Mouse (Mus musculus) kidney, adult 2 months (tissue): Measurements from ENCODE around the gene Nol3. TPM values are rescaled to one million over a fixed set of nuclear protein-coding genes. Genes with fewer than 3 reads are reported as not detected.

Experiments used
- DNase-seq: peaks from one replicate; pipeline ENCODE4 v3.0.0; 2021
- H3K27ac ChIP-seq: fragments of 200-500 bp; 2 replicates; pipeline ENCODE4 v1.5.1; 2012; ENCODE audit warnings: low read depth, low read length, control low read depth, inconsistent platforms; ENCODE audit not compliant: insufficient read depth
- H3K27me3 ChIP-seq: fragments of 200-500 bp; replicated peaks from 2 replicates; pipeline ENCODE4 v1.6.1; 2012; ENCODE audit warnings: mild to moderate bottlenecking, moderate library complexity, low read length, inconsistent platforms; ENCODE audit not compliant: control insufficient read depth, insufficient read depth
- H3K36me3 ChIP-seq: fragments of 200-500 bp; 2 replicates; pipeline ENCODE4 v1.6.1; 2012; ENCODE audit warnings: mild to moderate bottlenecking, moderate library complexity, low read length, inconsistent platforms; ENCODE audit not compliant: control insufficient read depth, insufficient read depth
- H3K4me1 ChIP-seq: fragments of 200-500 bp; 2 replicates; pipeline ENCODE4 v1.6.1; 2011; ENCODE audit warnings: low read length; ENCODE audit not compliant: control insufficient read depth, insufficient read depth
- H3K4me3 ChIP-seq: fragments of 200-500 bp; 2 replicates; pipeline ENCODE4 v1.5.1; 2011; ENCODE audit warnings: mild to moderate bottlenecking, low read depth, low read length, control low read depth; ENCODE audit not compliant: insufficient read depth
- CTCF ChIP-seq: fragments of 200-500 bp; conservative IDR thresholded peaks from 2 replicates; pipeline ENCODE4 v1.5.1; 2011; ENCODE audit warnings: low read depth, mild to moderate bottlenecking, control low read depth, low read length, moderate library complexity, mixed read lengths; ENCODE audit not compliant: insufficient read depth, insufficient read length
- POLR2A ChIP-seq: fragments of 200-500 bp; IDR thresholded peaks from one replicate; pipeline ENCODE4 v1.6.1; 2011; ENCODE audit warnings: low read depth, low read length, control low read depth
- WGBS: fragments of 180-500 bp; shearing (Covaris S2); methylation state at CpG from one replicate; pipeline ENCODE4 v1.1.7; 2018; 5-methylcytosine and 5-hydroxymethylcytosine counted together
- polyA plus RNA-seq: library from polyadenylated mRNA; depleted of rRNA; stranded (reverse); fragments of >200 nt; gene quantifications from 2 replicates; pipeline ENCODE4 v1.2.3, GENCODE M21; 2012

The Nol3 gene
- polyA plus RNA-seq, 1 experiment: 5.6 TPM

GRCm38 (mm10) chr8:105310118-105310517 lies 34.2 kb downstream of the Nol3 start:
- Histone ChIP-seq H3K4me1 (peaks cover 9% of the 10 kb centered on the region; the same call in 1 of the 2 replicates), H3K4me3 (no peak overlapping the region), H3K36me3 (no peaks in the 10 kb centered on the region), H3K27ac (no peak overlapping the region), H3K27me3 (no peaks in the 10 kb centered on the region)
- WGBS: 74% methylated on average over 8 of the region's 8 CpGs
- DNase-seq: no peak
- TF ChIP-seq POLR2A: no peak
- no peak for TF ChIP-seq CTCF

- H3K4me3 ChIP-seq: no peak overlapping the region
- 85% methylated on average over 1 of the region's 1 CpGs for WGBS
- no peaks in the 10 kb centered on the region for H3K27me3 ChIP-seq
Observed at GRCm38 (mm10) chr8:105311718-105312117, 35.8 kb downstream of the Nol3 start.

GRCm38 (mm10) chr8:105312891-105313481 lies 37.0 kb downstream of the Nol3 start:
- H3K4me1 ChIP-seq: no peaks in the 10 kb centered on the region
- H3K4me3 ChIP-seq: no peak overlapping the region
- DNase-seq: no peak
- no peak for TF ChIP-seq CTCF
- no peak for TF ChIP-seq POLR2A
- no peaks in the 10 kb centered on the region for H3K36me3 ChIP-seq
- H3K27me3 ChIP-seq: no peaks in the 10 kb centered on the region
- H3K27ac ChIP-seq: no peak overlapping the region
- 91% methylated on average over 8 of the region's 8 CpGs for WGBS

More at GRCm38 (mm10) chr8:105311718-105312117, 35.8 kb downstream of the Nol3 start:
- no peak for TF ChIP-seq POLR2A
- no peaks in the 10 kb centered on the region for H3K36me3 ChIP-seq
- DNase-seq: no peak
- 0 out of 2 replicates have a peak, but pooled peaks cover 2% of the 10 kb centered on the region for H3K4me1 ChIP-seq
- no peak overlapping the region for H3K27ac ChIP-seq

- Histone ChIP-seq H3K4me3 (no peak overlapping the region), H3K4me1 (no peaks in the 10 kb centered on the region), H3K36me3 (no peaks in the 10 kb centered on the region), H3K27ac (no peak overlapping the region), H3K27me3 (no peaks in the 10 kb centered on the region)
- DNase-seq: no peak
- 90% methylated on average over 9 of the region's 9 CpGs for WGBS
- TF ChIP-seq CTCF (no peak), POLR2A (no peak)
Observed at GRCm38 (mm10) chr8:105313622-105314402, 37.9 kb downstream of the Nol3 start.

- Histone ChIP-seq H3K27ac (no peak overlapping the region), H3K36me3 (no peaks in the 10 kb centered on the region), H3K4me3 (no peak overlapping the region), H3K4me1 (no peaks in the 10 kb centered on the region), H3K27me3 (no peaks in the 10 kb centered on the region)
- TF ChIP-seq CTCF: no peak
- no peak for TF ChIP-seq POLR2A
- DNase-seq: no peak
- WGBS: 87% methylated on average over 18 of the region's 18 CpGs
Observed at GRCm38 (mm10) chr8:105315073-105315769, 39.3 kb downstream of the Nol3 start.

GRCm38 (mm10) chr8:105317941-105318340 lies 42.0 kb downstream of the Nol3 start:
- no peaks in the 10 kb centered on the region for H3K36me3 ChIP-seq
- no peaks in the 10 kb centered on the region for H3K27me3 ChIP-seq
- no peaks in the 10 kb centered on the region for H3K4me1 ChIP-seq
- no peak overlapping the region for H3K4me3 ChIP-seq
- 91% methylated on average over 4 of the region's 4 CpGs for WGBS
- no peak overlapping the region for H3K27ac ChIP-seq
- no peak for DNase-seq
- TF ChIP-seq CTCF (no peak), POLR2A (no peak)

- H3K36me3 ChIP-seq: no peaks in the 10 kb centered on the region
Observed at GRCm38 (mm10) chr8:105318662-105319190, 42.8 kb downstream of the Nol3 start.

More at GRCm38 (mm10) chr8:105318662-105319190, 42.8 kb downstream of the Nol3 start:
- no peak overlapping the region for H3K4me3 ChIP-seq
- TF ChIP-seq CTCF: no peak
- TF ChIP-seq POLR2A: no peak
- H3K27me3 ChIP-seq: no peaks in the 10 kb centered on the region
- no peak overlapping the region for H3K27ac ChIP-seq
- no peak for DNase-seq
- no peaks in the 10 kb centered on the region for H3K4me1 ChIP-seq
- WGBS: 89% methylated on average over 11 of the region's 11 CpGs
